Mouse (Mus musculus): ENCODE data around the gene Tctn1.
A peak's percentile ranks its signal among the peaks of the same experiment; 100 is the strongest.

Gene Tctn1

DNA sequence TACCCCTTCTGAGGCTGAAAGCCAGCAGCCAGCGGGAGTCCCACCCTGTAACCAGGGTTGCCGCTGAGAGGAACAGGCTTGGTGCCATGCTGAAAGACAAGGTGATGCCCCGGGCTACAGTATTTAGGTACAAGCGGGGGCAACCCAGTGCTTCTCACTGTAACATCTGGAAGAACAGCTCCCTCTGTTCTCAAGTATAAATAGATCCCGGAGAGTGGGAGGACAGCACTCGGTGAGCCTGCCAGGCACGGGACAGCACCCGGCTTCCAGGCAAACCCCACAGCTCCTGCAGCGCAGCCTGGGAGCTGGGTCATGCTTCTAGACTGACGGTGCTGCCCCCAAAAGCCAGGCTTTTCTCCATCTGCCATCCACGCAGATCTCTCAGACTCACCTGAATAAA, 16.7 kb downstream of the Tctn1 start:
- DNase-seq (ENCODE audit: low spot score in 2 of 2) = no peak

- no peak for DNase-seq (ENCODE audit: low spot score in 2 of 2)
These were observed 17.6 kb downstream of the Tctn1 start for GRCm38 (mm10) chr5:122246547-122247167.

- DNase-seq (ENCODE audit: low spot score in 2 of 2) = no peak
These were observed 19.1 kb downstream of the Tctn1 start for GRCm38 (mm10) chr5:122245186-122245585.

GRCm38 (mm10) chr5:122243781-122244523, 20.3 kb downstream of the Tctn1 start:
- DNase-seq (ENCODE audit: low spot score in 2 of 2) = no peak

GRCm38 (mm10) chr5:122242521-122243123, 21.6 kb downstream of the Tctn1 start:
- DNase-seq (ENCODE audit: low spot score in 2 of 2) = no peak

DNA sequence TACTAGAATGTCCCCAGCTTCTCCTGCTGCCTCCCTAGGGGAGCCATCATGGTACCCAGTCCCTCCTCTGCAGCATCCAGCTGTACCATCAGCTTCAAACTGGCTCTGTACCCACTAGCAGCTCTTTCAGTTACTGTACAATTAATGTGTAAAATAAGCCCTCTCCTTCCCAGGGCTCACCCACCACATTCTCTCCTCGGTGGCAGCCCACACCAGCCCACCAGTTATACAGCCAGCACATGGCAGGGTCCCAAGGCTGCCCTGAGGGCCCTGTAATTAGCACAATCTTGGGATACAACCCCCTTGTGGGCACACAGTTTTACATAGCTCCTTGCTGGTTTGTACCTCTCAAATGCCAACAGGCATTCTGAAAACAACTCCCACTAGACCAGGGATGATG, 23.3 kb downstream of the Tctn1 start:
- DNase-seq (ENCODE audit: low spot score in 2 of 2) = no peak

GRCm38 (mm10) chr5:122240521-122240920, 23.7 kb downstream of the Tctn1 start:
- DNase-seq (ENCODE audit: low spot score in 2 of 2) = no peak

DNA sequence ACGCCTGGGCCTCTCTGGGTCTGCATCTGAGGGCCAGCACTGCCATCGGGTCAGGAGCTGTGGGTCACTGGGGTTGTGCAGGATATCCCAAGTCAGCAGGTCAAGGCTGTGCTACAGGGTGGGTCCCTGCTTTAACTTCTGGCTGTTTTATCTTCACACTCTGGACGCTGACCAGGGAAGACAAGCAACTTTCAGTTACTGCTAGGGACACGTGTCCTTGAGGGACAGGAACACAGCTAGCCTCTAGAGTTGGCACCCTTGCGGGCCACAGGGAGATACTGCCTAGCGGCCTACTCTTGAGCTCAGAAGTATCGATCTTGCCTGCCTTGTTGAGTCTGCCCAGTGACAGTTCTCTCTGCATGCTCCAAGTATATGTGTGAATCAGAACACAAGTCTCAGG, 24.6 kb downstream of the Tctn1 start:
- DNase-seq (ENCODE audit: low spot score in 2 of 2) = no peak

DNA sequence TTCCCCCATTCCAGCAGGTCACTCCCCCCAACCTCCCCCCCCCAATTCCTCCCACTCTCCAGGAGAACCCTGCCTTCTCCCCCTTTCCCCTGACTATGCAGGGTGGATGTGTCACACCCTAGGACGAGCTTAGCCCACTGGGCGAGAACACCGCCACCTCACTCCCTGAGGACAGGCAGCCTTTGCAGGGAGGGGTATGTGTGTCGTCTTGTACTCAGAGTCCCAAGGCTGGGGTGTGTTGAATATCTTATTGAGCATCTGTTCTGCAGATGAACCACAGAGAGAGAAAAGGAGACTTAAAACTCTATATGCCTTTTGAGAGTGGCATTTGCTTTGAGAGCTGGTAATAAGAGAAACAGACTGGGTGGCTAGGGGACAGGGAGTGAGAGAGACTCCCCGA, 27.1 kb downstream of the Tctn1 start:
- DNase-seq (ENCODE audit: low spot score in 2 of 2) = no peak

GRCm38 (mm10) chr5:122235196-122235836, 28.9 kb downstream of the Tctn1 start:
- DNase-seq (ENCODE audit: low spot score in 2 of 2) = peak in 1 of 2 experiments; percentile 53

DNA sequence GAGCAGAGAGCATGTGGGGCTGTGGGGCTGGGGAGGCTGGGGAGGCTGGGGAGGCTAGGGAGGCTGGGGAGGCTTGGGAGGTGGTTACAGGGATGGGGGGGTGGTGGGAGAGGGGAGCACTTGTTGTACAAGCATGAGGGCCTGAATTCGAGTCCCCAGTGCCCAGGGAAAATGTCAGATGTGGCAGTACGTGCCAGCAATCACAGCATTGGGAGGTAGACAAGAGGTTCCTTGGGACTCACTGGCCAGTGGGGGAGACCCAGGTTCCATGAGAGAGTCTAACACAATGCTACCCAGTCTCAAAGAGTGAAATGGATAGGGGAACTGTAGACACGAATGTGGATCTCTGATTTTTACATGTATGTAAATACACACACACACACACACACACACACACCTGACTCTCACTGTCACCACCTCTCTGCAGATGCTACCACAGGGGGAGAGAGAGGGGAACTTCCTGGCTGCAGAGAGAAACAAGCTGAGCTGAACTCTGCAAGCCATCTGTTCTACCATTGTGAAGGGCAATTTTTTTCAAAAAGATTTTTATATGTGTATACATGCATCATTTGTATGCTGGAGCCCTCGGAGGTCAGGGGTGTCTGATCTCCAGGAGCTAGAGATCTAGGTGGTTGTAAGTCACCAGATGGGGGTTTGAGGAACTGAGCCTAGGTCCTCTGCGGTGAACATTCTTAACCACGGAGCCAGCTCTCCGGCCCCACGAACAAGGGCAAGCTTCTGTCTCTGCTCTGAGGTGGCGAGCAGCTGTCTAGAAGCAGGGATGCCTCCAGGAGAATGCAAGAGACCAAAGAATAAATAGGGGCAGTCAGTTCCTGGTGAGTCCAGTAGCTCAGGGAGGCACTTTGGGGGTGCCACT, 29.7 kb downstream of the Tctn1 start:
- DNase-seq (ENCODE audit: low spot score in 2 of 2) = peak in 1 of 2 experiments; percentile 63

- peak; percentile 34 to 69 for DNase-seq (ENCODE audit: low spot score in 2 of 2)
These were observed 30.6 kb downstream of the Tctn1 start for GRCm38 (mm10) chr5:122233695-122234094.

DNA sequence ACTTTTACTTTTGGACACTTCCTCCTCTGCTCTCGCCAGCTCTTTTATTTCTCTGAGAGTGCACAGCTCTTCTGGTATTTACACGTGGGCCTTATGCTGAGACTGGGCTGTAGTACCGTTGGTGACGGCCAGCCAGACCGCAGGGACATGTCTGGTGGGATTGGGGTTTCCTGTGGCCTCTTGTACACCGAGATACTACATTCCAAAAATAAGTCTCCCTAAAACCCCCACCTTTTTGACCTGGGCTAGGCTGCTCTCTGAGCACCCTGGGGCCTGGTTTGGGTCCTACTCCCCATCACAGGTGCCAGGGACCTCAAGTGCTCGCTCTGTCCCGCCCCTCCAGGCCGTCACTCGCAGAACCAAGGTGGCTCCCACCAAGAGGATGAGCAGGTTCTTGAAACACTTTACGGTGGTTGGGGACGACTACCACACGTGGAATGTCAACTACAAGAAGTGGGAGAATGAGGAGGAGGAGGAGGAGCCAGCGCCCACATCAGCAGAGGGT, 31.1 kb downstream of the Tctn1 start:
- peak in 1 of 2 experiments; percentile 40 for DNase-seq (ENCODE audit: low spot score in 2 of 2)

GRCm38 (mm10) chr5:122232004-122232403, 32.3 kb downstream of the Tctn1 start:
- no peak for DNase-seq (ENCODE audit: low spot score in 2 of 2)

DNA sequence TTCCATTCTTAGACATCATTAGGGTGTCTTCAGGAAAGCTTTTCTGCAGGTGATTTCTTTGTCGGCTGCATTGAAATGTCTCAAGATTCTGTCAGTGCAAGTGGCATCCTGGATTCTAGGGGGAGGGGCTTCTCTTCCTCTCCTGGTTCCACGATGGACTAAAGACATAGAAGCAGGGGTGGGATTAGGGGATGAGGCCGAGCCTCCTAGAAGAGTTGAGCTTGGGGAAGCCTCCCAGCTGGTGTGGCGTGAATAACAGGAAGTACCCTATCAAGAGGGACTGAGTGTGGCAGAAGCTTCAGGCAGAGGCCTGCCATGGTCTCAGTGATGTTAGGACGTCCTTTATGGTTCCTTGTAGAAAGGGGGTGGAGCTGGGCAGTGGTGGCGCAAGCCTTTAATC, 32.8 kb downstream of the Tctn1 start:
- DNase-seq (ENCODE audit: low spot score in 2 of 2) = no peak

- DNase-seq (ENCODE audit: low spot score in 2 of 2) = no peak
These were observed 33.4 kb downstream of the Tctn1 start for GRCm38 (mm10) chr5:122230816-122231215.

- DNase-seq (ENCODE audit: low spot score in 2 of 2) = no peak
These were observed 35.5 kb downstream of the Tctn1 start for GRCm38 (mm10) chr5:122228772-122229171.

GRCm38 (mm10) chr5:122228271-122228765, 35.9 kb downstream of the Tctn1 start:
- no peak for DNase-seq (ENCODE audit: low spot score in 2 of 2)

GRCm38 (mm10) chr5:122224291-122224690, 40.0 kb downstream of the Tctn1 start:
- DNase-seq (ENCODE audit: low spot score in 2 of 2) = no peak

DNA sequence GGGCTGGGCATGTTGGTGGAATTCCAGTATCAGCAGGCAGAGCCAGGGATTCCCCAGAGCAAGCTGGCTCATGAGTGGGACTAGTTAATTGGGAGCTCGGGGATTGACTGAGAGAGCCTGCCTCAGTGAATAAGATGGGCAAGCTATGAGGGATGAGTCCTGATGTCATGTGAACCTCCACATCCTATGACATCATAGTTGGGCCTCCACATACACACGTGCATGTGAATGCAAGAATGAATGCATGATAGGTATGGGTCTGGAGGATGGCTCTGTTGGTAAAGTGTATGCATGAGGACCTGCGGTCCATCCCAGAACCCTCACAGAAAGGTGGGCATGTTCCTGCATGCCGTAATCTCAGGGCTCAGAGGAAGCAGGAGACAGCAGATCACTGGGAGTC, 43.2 kb downstream of the Tctn1 start:
- no peak for DNase-seq (ENCODE audit: low spot score in 2 of 2)

Measured in spleen, postnatal 10 days (tissue).